Mouse (Mus musculus) B cell, adult (primary cell): ENCODE data around the gene Hspb7. TPM values are rescaled to one million over a fixed set of nuclear protein-coding genes. Genes with fewer than 3 reads are reported as not detected.

ENCODE experiments used
- total RNA-seq: library from RNA; stranded (reverse); gene quantifications from 4 replicates; pipeline ENCODE4 v1.2.4, GENCODE M21; 2023; ENCODE audit not compliant: inconsistent age

Gene Hspb7
- total RNA-seq = not detected in 4 replicates

DNA sequence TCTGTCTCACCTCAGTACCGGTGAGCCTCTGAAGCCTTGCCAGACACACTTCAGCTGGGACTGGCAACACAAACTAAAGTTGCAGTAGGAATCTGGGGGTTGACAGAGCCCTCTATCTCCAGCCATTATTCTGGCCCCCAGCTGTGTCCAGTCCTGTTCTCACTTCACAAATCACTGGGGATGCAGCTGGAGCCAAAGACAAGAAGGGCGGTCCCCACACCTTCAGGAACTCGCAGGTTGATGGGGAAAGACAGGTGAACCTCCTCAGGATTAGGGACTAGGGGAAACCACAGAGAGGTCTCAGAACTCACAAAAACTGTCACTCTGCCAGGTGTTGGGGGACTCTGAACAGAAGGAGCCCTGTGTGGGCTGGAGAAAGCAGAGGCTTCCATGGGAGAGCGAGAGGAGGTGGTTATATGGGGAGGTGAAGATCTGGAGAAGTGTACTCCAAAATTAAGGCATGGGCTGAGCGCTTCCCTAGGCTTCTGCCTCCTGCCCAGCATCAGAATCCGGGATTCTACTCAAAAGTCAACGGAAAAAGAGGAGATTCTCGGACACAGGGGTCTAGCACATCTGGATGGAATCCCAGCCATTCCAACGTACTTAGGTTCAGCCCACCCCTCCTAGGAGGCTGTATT lies at the start of gene Hspb7:
Hspb7 (plus strand) TSS at position 588 of the 638 bp plus-strand sequence.

DNA sequence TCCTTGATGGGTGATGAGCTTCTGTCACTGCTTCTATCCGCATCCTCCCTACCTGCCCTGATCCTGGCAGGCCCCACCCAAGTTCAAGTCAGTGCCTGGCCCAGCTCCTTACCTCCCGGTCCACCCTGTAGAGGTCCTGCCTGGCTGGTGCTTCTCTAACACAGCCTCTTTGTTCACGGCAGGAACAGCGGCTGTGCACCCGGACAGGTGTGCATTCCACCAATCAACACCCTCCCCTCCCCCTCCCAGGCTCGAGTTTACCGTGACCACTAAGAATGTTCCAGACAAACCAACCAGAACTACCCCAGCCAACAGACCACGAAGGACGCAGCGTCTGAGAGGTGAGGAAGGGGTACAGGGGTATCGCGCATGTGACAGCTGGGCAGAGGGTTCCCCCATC lies 22.0 kb upstream of the Hspb7 start, which contains the start of gene Clcnka:
Clcnka (minus strand) TSS at position 180 of the 400 bp plus-strand sequence.

DNA sequence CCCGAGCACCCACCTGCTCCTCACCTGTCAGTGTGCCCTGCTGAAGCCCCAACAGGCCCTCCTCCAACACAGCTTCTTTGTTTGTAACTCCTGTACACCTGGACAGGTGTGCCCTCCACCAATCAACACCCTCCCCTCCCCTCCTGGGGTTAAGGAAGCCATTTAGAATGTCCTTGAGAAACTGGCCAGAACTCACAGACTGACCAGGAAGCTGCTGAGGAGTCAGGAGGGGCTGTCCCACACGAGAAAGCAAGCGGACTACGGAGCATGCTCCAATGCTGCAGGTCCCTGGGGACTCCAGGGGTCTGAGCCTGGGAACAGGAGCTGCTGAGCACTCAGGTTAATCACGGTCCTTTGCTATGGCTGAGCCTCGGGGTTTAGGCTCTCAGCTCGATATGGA lies 4.7 kb upstream of the Hspb7 start, which contains the start of gene Clcnkb:
Clcnkb (minus strand) TSS at position 91 of the 400 bp plus-strand sequence.

DNA sequence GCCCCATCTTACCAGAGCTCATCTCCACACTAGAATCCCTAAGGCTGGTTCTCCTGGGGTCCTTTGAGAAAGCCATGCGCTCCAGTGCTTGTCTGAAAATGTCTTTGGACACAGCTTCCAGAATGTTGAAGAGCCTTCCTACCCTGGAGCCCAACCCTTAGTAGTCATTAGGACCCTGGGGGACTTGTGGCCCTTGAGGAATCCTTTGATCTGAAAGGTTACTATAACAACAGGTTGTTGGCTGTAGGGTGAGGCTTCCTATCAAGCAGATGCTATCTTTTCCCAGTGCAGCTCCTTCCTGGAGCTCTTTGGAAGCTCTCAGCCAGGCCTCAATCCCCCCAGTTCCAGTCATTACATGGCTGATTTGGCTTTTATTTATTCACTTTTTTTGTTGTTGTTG lies 15.4 kb downstream of the Hspb7 start, which contains the start of gene Srarp:
Srarp (minus strand) TSS at position 132 of the 400 bp plus-strand sequence.

DNA sequence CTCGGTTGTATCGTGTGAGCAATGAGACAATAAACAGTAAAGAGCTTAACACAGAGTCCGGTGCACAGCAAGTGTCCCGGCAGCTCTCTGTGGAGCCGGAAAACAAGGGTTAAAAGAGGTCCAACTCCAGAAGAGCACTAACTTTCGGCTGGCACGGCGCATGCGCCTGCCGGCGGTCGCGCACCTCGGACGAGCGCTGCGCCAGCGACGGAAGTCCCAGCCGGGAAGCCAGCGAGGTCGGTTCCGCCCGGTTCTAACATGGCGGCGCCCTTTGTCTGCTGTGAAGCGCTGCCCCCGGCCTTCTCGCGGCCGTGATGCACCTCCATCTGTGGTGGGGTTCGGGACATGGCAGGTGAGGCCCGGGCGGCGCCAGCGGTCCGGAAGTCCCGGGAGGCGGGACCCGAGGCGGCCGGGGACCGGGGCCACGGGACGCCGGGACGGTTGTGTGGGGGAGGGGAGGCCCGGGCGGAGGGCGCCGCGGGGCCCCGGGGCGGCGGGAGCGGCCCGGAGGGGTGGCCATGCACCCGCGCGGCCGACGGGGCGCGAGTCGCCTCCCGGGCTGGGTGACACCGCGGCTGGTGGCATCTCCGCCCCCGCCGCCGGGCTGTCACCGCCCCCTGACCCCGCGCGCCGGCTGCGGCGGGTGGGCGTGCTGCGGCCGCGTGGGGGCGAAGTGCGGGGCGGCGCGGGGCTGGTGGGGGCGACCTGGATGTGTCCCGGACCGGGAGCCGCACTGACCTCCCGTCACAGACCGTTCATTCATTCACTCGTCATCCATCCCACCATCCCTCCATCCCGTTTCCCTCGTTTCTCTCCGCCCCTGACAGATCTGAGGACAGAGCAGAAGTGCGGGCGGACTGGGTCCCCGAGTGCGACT lies 24.1 kb downstream of the Hspb7 start, which contains the start of gene Zbtb17:
Zbtb17 (plus strand) TSS at position 204 of the 877 bp plus-strand sequence.

Other genes starting within 250 kb of the Hspb7 start
- 2.2 to 4.0 TPM (median 3.0 TPM) in 4 replicates for gene Rsg1, start 206.8 kb upstream of the Hspb7 start, total RNA-seq
- gene Arhgef19, start 181.3 kb upstream of the Hspb7 start, total RNA-seq = not detected in 4 replicates
- 16.7 to 29.6 TPM (median 21.9 TPM) in 4 replicates for gene Epha2, start 119.5 kb upstream of the Hspb7 start, total RNA-seq
- gene Fam131c, start 52.6 kb upstream of the Hspb7 start, total RNA-seq = not detected in 4 replicates
- not detected in 4 replicates for gene Clcnka, start 22.1 kb upstream of the Hspb7 start, total RNA-seq
- gene Clcnkb, start 4.8 kb upstream of the Hspb7 start, total RNA-seq = not detected in 4 replicates
- not detected in 4 replicates for gene Srarp, start 15.3 kb downstream of the Hspb7 start, total RNA-seq
- gene Zbtb17, start 23.9 kb downstream of the Hspb7 start, total RNA-seq = 41.4 to 43.9 TPM (median 42.6 TPM) in 4 replicates
- gene Spen, start 117.8 kb downstream of the Hspb7 start, total RNA-seq = 47.1 to 53.3 TPM (median 50.4 TPM) in 4 replicates
- gene Fblim1, start 185.3 kb downstream of the Hspb7 start, total RNA-seq = not detected in 4 replicates
- gene Tmem82, start 197.9 kb downstream of the Hspb7 start, total RNA-seq = 0.24 TPM in 2 of 4 replicates, not detected in the others
- not detected in 4 replicates for gene Slc25a34, start 203.0 kb downstream of the Hspb7 start, total RNA-seq
- 25.8 to 36.0 TPM (median 34.9 TPM) in 4 replicates for gene Plekhm2, start 244.1 kb downstream of the Hspb7 start, total RNA-seq